Mouse (Mus musculus): Measurements from ENCODE around the gene Rps15a.

The Rps15a gene

GRCm38 (mm10) chr7:118115533-118115876 lies 483 bp downstream of the Rps15a start:
- no peak for DNase-seq (ENCODE audit: low read depth, low spot score)

GRCm38 (mm10) chr7:118113541-118114297 lies 2.3 kb downstream of the Rps15a start:
- no peak for DNase-seq (ENCODE audit: low read depth, low spot score)

GRCm38 (mm10) chr7:118111128-118111527 lies 4.9 kb downstream of the Rps15a start:
- no peak for DNase-seq (ENCODE audit: low read depth, low spot score)

GRCm38 (mm10) chr7:118107671-118108070 lies 8.3 kb downstream of the Rps15a start:
- no peak for DNase-seq (ENCODE audit: low read depth, low spot score)

- DNase-seq (ENCODE audit: low read depth, low spot score): peak; percentile 85
Observed at GRCm38 (mm10) chr7:118104458-118105052, 11.4 kb downstream of the Rps15a start.

- no peak for DNase-seq (ENCODE audit: low read depth, low spot score)
Observed at GRCm38 (mm10) chr7:118103462-118104379, 12.3 kb downstream of the Rps15a start.

- DNase-seq (ENCODE audit: low read depth, low spot score): no peak
Observed at GRCm38 (mm10) chr7:118102678-118103461, 13.1 kb downstream of the Rps15a start.

- no peak for DNase-seq (ENCODE audit: low read depth, low spot score)
Observed at GRCm38 (mm10) chr7:118102231-118102630, 13.8 kb downstream of the Rps15a start.

GRCm38 (mm10) chr7:118097615-118098014 lies 18.4 kb downstream of the Rps15a start:
- no peak for DNase-seq (ENCODE audit: low read depth, low spot score)

- DNase-seq (ENCODE audit: low read depth, low spot score): no peak
Observed at GRCm38 (mm10) chr7:118079987-118080386, 36.0 kb downstream of the Rps15a start.

- no peak for DNase-seq (ENCODE audit: low read depth, low spot score)
Observed at GRCm38 (mm10) chr7:118079097-118079496, 36.9 kb downstream of the Rps15a start.

- DNase-seq (ENCODE audit: low read depth, low spot score): no peak
Observed at GRCm38 (mm10) chr7:118067261-118067660, 48.7 kb downstream of the Rps15a start.

GRCm38 (mm10) chr7:118056300-118056699 lies 59.7 kb downstream of the Rps15a start:
- DNase-seq (ENCODE audit: low read depth, low spot score): no peak

Measured in c-Kit-negative CD71-positive TER-119-positive erythroid progenitor cells, embryonic 14.5 days (primary cell).